Mouse (Mus musculus) embryonic facial prominence, embryonic 11.5 days (tissue): ENCODE measurements around the gene Pex1. TPM values are rescaled to one million over a fixed set of nuclear protein-coding genes. Genes with fewer than 3 reads are reported as not detected.
"Not testable (repeated sequence)": the region's sequence is repeated elsewhere in the genome, so short reads cannot be mapped to it uniquely, and the experiment has no call there.

Experiments
- ATAC-seq: fragments of 200-750 bp; cut with Nextera tagmentation; replicated peaks from 2 replicates; pipeline ENCODE4 v1.8.0; 2017; ENCODE audit warnings: low read depth; ENCODE audit not compliant: insufficient number of reproducible peaks, low FRiP score, low TSS enrichment
- DNase-seq: peaks from one replicate; pipeline ENCODE4 v3.0.0-alpha.2; 2015; ENCODE audit warnings: low spot score
- H3K27ac ChIP-seq: fragments of 300-500 bp; sonication (generic); replicated peaks from 2 replicates; pipeline ENCODE4 v1.5.1; 2014; ENCODE audit warnings: mild to moderate bottlenecking, low read depth, low read length, control low read depth
- H3K27me3 ChIP-seq: fragments of 300-500 bp; sonication (generic); 2 replicates; pipeline ENCODE4 v1.6.1; 2014; ENCODE audit warnings: mild to moderate bottlenecking, low read length, moderate library complexity, mixed read lengths; ENCODE audit not compliant: control insufficient read depth, insufficient read depth
- H3K36me3 ChIP-seq: fragments of 300-500 bp; sonication (generic); replicated peaks from 2 replicates; pipeline ENCODE4 v1.6.1; 2014; ENCODE audit warnings: low read depth, mild to moderate bottlenecking, low read length, moderate library complexity, mixed read lengths; ENCODE audit not compliant: control insufficient read depth, insufficient read depth
- H3K4me1 ChIP-seq: fragments of 300-500 bp; sonication (generic); 2 replicates; pipeline ENCODE4 v1.6.1; 2014; ENCODE audit warnings: low read length, mixed read lengths; ENCODE audit not compliant: control insufficient read depth, insufficient read depth
- H3K4me2 ChIP-seq: fragments of 300-500 bp; sonication (generic); 2 replicates; pipeline ENCODE4 v1.6.1; 2014; ENCODE audit warnings: low read depth, mild to moderate bottlenecking, control low read depth, low read length, moderate library complexity
- H3K4me3 ChIP-seq: fragments of 300-500 bp; sonication (generic); 2 replicates; pipeline ENCODE4 v1.5.1; 2014; ENCODE audit warnings: low read depth, low read length, control low read depth
- H3K9ac ChIP-seq: fragments of 300-500 bp; sonication (generic); replicated peaks from 2 replicates; pipeline ENCODE4 v1.6.1; 2014; ENCODE audit warnings: mild to moderate bottlenecking, control low read depth, low read length
- H3K9me3 ChIP-seq: fragments of 300-500 bp; sonication (generic); replicated peaks from 2 replicates; pipeline ENCODE4 v1.6.1; 2016; ENCODE audit warnings: mild to moderate bottlenecking, low read length, inconsistent platforms, mixed read lengths; ENCODE audit not compliant: control insufficient read depth
- WGBS: fragments of 180-500 bp; shearing (Covaris S2); extraction: QIAGEN DNeasy Blood & Tissue Kit; methylation state at CpG from one replicate; pipeline ENCODE4 v1.1.7; 2014; 5-methylcytosine and 5-hydroxymethylcytosine counted together
- microRNA-seq: library from miRNA; unstranded; fragments of <30 nt; microRNA quantifications from one replicate; pipeline ENCODE4, GENCODE M21; 2016; ENCODE audit warnings: borderline number of aligned reads
- polyA plus RNA-seq: library from polyadenylated mRNA; unstranded; fragments of >200 nt; fragmentation: Nextera tagmentation; extraction: Ambion mirVana; gene quantifications from 2 replicates; pipeline ENCODE4 v1.2.1, GENCODE M21; 2014

Gene Pex1
- polyA plus RNA-seq, 1 experiment from 2014 or later, result 13.4 TPM

- WGBS, result 94% methylated on average over 15 of the region's 25 CpGs
- not testable (repeated sequence) for H3K27me3 ChIP-seq, H3K9me3 ChIP-seq, H3K9ac ChIP-seq, ATAC-seq, H3K36me3 ChIP-seq, H3K4me3 ChIP-seq, H3K27ac ChIP-seq, H3K4me2 ChIP-seq, H3K4me1 ChIP-seq, DNase-seq
These were observed 57.2 kb downstream of the Pex1 start for GRCm38 (mm10) chr5:3652903-3653575.

GRCm38 (mm10) chr5:3653801-3654200 is 57.9 kb downstream of the Pex1 start:
- WGBS, result 93% methylated on average over 4 of the region's 4 CpGs
- ATAC-seq (no peak), DNase-seq (no peak)
- Histone ChIP-seq H3K27me3 (no peaks in the 10 kb centered on the region), H3K27ac (no peak overlapping the region), H3K9ac (no peak overlapping the region), H3K4me1 (no peaks in the 10 kb centered on the region), H3K36me3 (no peaks in the 10 kb centered on the region), H3K4me3 (no peak overlapping the region), H3K4me2 (no peak overlapping the region), H3K9me3 (no peaks in the 10 kb centered on the region)

GRCm38 (mm10) chr5:3657085-3657484 is 61.2 kb downstream of the Pex1 start, which contains the start of gene Gatad1:
Gatad1 (minus strand) TSS chr5:3657185.
- ATAC-seq (no peak), DNase-seq (no peak)
- Histone ChIP-seq H3K4me2 (no peak within 1 kb of the TSS), H3K27ac (no peak within 1 kb of the TSS), H3K9ac (no peak within 1 kb of the TSS), H3K27me3 (no peaks in the 10 kb centered on the region), H3K4me3 (no peak within 1 kb of the TSS), H3K9me3 (no peaks in the 10 kb centered on the region), H3K36me3 (no peaks in the 10 kb centered on the region), H3K4me1 (no peaks in the 10 kb centered on the region)
- WGBS, result 81% methylated on average over 5 of the region's 5 CpGs

- H3K36me3 ChIP-seq, result no peaks in the 10 kb centered on the region
- no peak overlapping the region for H3K27ac ChIP-seq
- WGBS, result 90% methylated on average over 2 of the region's 2 CpGs
- H3K4me3 ChIP-seq, result no peak overlapping the region
- DNase-seq, result no peak
- H3K27me3 ChIP-seq, result no peaks in the 10 kb centered on the region
- ATAC-seq, result no peak
- no peaks in the 10 kb centered on the region for H3K9me3 ChIP-seq
- no peak overlapping the region for H3K4me2 ChIP-seq
- no peaks in the 10 kb centered on the region for H3K4me1 ChIP-seq
- no peak overlapping the region for H3K9ac ChIP-seq
These were observed 69.4 kb downstream of the Pex1 start for GRCm38 (mm10) chr5:3665225-3665624.

GRCm38 (mm10) chr5:3666585-3666984 is 70.7 kb downstream of the Pex1 start:
- 79% methylated on average over 12 of the region's 12 CpGs for WGBS
- H3K27me3 ChIP-seq, result no peaks in the 10 kb centered on the region
- no peak overlapping the region for H3K27ac ChIP-seq
- no peak for DNase-seq
- ATAC-seq, result no peak
- H3K9ac ChIP-seq, result no peak overlapping the region
- H3K4me1 ChIP-seq, result no peaks in the 10 kb centered on the region
- H3K9me3 ChIP-seq, result no peaks in the 10 kb centered on the region
- no peak overlapping the region for H3K4me3 ChIP-seq
- no peaks in the 10 kb centered on the region for H3K36me3 ChIP-seq
- no peak overlapping the region for H3K4me2 ChIP-seq

GRCm38 (mm10) chr5:3669938-3670554 is 74.2 kb downstream of the Pex1 start:
- WGBS, result 93% methylated on average over 6 of the region's 6 CpGs
- Histone ChIP-seq H3K36me3 (no peaks in the 10 kb centered on the region), H3K27me3 (no peaks in the 10 kb centered on the region), H3K27ac (no peak overlapping the region), H3K4me2 (no peak overlapping the region), H3K9me3 (no peaks in the 10 kb centered on the region), H3K9ac (no peak overlapping the region), H3K4me3 (no peak overlapping the region), H3K4me1 (no peaks in the 10 kb centered on the region)
- ATAC-seq (no peak), DNase-seq (no peak)

Small RNA genes lying within 50 kb of the gene (microRNA-seq; reads per million reads assigned to microRNA genes)
- not detected for gene Gm26238

Other genes with a start within 250 kb of the Pex1 start
- 36.4 and 39.2 TPM in 2 replicates for gene Fam133b, start 52.2 kb upstream of the Pex1 start, polyA plus RNA-seq
- gene 1700109H08Rik, start 24.5 kb upstream of the Pex1 start, polyA plus RNA-seq, result 1.5 and 2.2 TPM in 2 replicates
- gene Rbm48, start 519 bp downstream of the Pex1 start, polyA plus RNA-seq, result 16.3 and 17.3 TPM in 2 replicates
- gene Tmbim7, start 55.1 kb downstream of the Pex1 start, polyA plus RNA-seq, result not detected in 2 replicates
- 69.9 and 74.9 TPM in 2 replicates for gene Gatad1, start 61.1 kb downstream of the Pex1 start, polyA plus RNA-seq
- gene Ankib1, start 206.9 kb downstream of the Pex1 start, polyA plus RNA-seq, result 12.2 and 12.4 TPM in 2 replicates
- gene Krit1, start 207.1 kb downstream of the Pex1 start, polyA plus RNA-seq, result 52.7 and 61.8 TPM in 2 replicates
- gene Lrrd1, start 249.1 kb downstream of the Pex1 start, polyA plus RNA-seq, result 0.07 and 0.11 TPM in 2 replicates